Mouse (Mus musculus) spleen, adult 2 months (tissue): ENCODE measurements around the gene Brd4.

Experiments used
- CTCF ChIP-seq: fragments of 200-500 bp; IDR thresholded peaks from 2 replicates; pipeline ENCODE4 v1.5.1; 2011; ENCODE audit warnings: mild to moderate bottlenecking, inconsistent platforms; ENCODE audit not compliant: insufficient read depth, insufficient read length, insufficient replicate concordance; ENCODE audit errors: extremely low read depth
- POLR2A ChIP-seq: fragments of 200-500 bp; IDR thresholded peaks from 2 replicates; pipeline ENCODE4 v1.6.1; 2011; ENCODE audit warnings: low read depth, low read length, inconsistent platforms

DNA sequence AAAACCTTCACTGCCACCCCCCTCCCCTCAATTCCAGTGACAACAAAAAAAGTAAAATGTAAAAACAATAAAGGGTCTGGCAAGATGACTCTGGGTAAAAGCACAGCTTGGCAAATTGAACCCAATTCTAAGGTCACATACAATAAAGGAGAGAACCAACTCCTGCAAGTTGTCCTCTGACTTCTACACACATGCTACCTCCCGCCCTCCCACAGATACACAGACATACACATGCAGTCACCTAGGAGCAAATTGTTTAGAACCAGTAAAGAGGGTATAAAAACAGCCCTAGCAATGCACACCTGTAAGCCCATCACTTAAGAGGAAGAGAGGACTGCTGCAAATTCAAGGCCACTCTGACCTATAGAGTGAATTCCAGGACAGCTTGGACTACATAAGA, 38.3 kb upstream of the Brd4 start:
- no peak for TF ChIP-seq POLR2A
- no peak for TF ChIP-seq CTCF
